Comparison of ENCODE assay signal across 7 mouse cellular contexts in genomic region chr3:109025579-109025978, GRCm38 (mm10). TPM values are rescaled to one million over a fixed set of nuclear protein-coding genes. Genes with fewer than 3 reads are reported as not detected.
DNase-seq lines count a peak whose midpoint lies in the region; ATAC-seq and TF ChIP-seq lines count a peak whose summit lies in the region.

No protein-coding gene starts in this region.

- DNase-seq in adipocyte (ENCODE audit: low spot score): peak; percentile 92
- peak; percentile 39 to 73 for DNase-seq in cerebellum, postnatal 4 days (ENCODE audit: low spot score in 2 of 2)
- DNase-seq in gastrocnemius, adult 2 months: peak; percentile 77
- DNase-seq in hindlimb bud, embryonic 11.5 days (ENCODE audit: extremely low spot score, low read depth, low spot score): peak; percentile 93
- peak; percentile 66 to 81 for DNase-seq in left cerebral cortex, postnatal 10 days (ENCODE audit: extremely low spot score in 1 of 2, low spot score in 2 of 2)
- peak; percentile 44 to 47 for DNase-seq in right cerebral cortex, postnatal 36 days (ENCODE audit: low spot score in 2 of 2)

- H3K4me3 ChIP-seq in gastrocnemius, adult 2 months: peak overlapping the region; percentile 89

- intact Hi-C loops in gastrocnemius, adult 2 months (cut with DNase I): loop anchor here (1.0 kb wide), 1 partner anchor 38 kb away; no protein-coding TSS in a partner anchor
- intact Hi-C loops in left cerebral cortex, postnatal 10 days (cut with DNase I): loop anchor here (5.0 to 10.0 kb wide), 2 partner anchors 43 to 469 kb away; no protein-coding TSS in a partner anchor

- peak; percentile 68 for ATAC-seq in megakaryocyte progenitor cell, adult 5-6 weeks (replicated peaks; ENCODE audit: poor library complexity)

- peak overlapping the region; percentile 88 for H3K27ac ChIP-seq in gastrocnemius, adult 2 months

- TF ChIP-seq CTCF in gastrocnemius, adult 2 months (IDR thresholded peaks at IDR 0.05): peak; percentile 83

RNA-seq across cellular contexts. Expression of gene Fam102b, which starts 1.8 kb away (rescaled TPM):
- total RNA-seq in gastrocnemius, adult 2 months (2021): 1 to 10 TPM; 6.2 to 8.0 TPM
- 10 to 100 TPM; 64.4 to 67.9 TPM for total RNA-seq in left cerebral cortex, postnatal 10 days (2021)
- total RNA-seq in megakaryocyte progenitor cell, adult 5-6 weeks (2015): 26.6 and 27.6 TPM in 2 replicates
- total RNA-seq in megakaryocyte progenitor cell, adult 5-6 weeks (2017): 31.1 and 34.7 TPM in 2 replicates

RNA-seq across cellular contexts. Expression of gene Slc25a54, which starts 54.7 kb away (rescaled TPM):
- not detected for total RNA-seq in gastrocnemius, adult 2 months (2021)
- total RNA-seq in left cerebral cortex, postnatal 10 days (2021): not detected
- not detected in 2 replicates for total RNA-seq in megakaryocyte progenitor cell, adult 5-6 weeks (2015)
- not detected in 2 replicates for total RNA-seq in megakaryocyte progenitor cell, adult 5-6 weeks (2017)

Comparison
In these comparisons a context has a peak if more than half of its experiments do, and no peak if none do; other contexts are left out.
1. Peak in every context shown above with its lines: DNase-seq, ATAC-seq, H3K4me3 ChIP-seq and H3K27ac ChIP-seq.